Comparison of ENCODE assay signal across 26 mouse cellular contexts in the genomic region with DNA sequence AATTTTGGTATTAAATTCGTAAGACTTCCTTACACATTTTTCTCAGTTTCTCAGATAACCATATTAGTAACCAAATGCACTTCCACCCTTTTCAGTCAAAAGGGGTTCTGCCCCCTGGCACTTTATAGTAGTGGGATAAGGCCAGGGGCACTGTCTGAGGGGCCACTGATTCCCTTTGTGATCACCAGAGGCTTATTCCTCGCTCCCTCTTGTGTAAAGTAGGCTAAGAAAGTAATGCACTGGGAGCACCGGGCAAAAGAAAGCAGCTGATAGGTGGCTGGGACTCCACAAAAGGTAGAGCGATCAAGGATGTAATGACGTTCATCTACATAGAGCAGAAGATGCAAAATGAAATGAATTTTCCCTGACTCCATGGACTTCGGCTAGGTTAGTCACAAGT. TPM values are rescaled to one million over a fixed set of nuclear protein-coding genes. Genes with fewer than 3 reads are reported as not detected.
DNase-seq lines count a peak whose midpoint lies in the region; ATAC-seq lines count a peak whose summit lies in the region.
"Had no signal": no experiment of that assay in that cellular context is flagged by ENCODE, and none has a peak within 500 bp of the region (broad histone marks: within the 10 kb centered on the region; RNA-seq: fewer than 3 reads in every experiment).

No protein-coding gene starts in this region.

- H3K9me3 ChIP-seq in hindbrain, embryonic 16.5 days (ENCODE audit: control insufficient read depth, low read length) = no peaks in the 10 kb centered on the region
- no peaks in the 10 kb centered on the region for H3K9me3 ChIP-seq in hindbrain, embryonic 11.5 days (ENCODE audit: control insufficient read depth, low read length)
- no peaks in the 10 kb centered on the region for H3K9me3 ChIP-seq in midbrain, embryonic 14.5 days (ENCODE audit: control insufficient read depth, low read length)
- H3K9me3 ChIP-seq in midbrain, embryonic 16.5 days (replicated peaks; ENCODE audit: control insufficient read depth, low read length, poor library complexity, severe bottlenecking) = no peaks in the 10 kb centered on the region
- H3K9me3 ChIP-seq: embryonic facial prominence, embryonic 10.5 days; embryonic facial prominence, embryonic 13.5 days; forebrain, embryonic 13.5 days; heart, embryonic 10.5 days; heart, embryonic 13.5 days; intestine, embryonic 15.5 days had no signal

- H3K9ac ChIP-seq in hindbrain, embryonic 16.5 days (ENCODE audit: low read depth, low read length) = no peak overlapping the region
- H3K9ac ChIP-seq in hindbrain, embryonic 11.5 days (ENCODE audit: low read depth, low read length) = no peak overlapping the region
- H3K9ac ChIP-seq in midbrain, embryonic 14.5 days (replicated peaks; ENCODE audit: low read length) = no peak overlapping the region
- no peak overlapping the region for H3K9ac ChIP-seq in midbrain, embryonic 16.5 days (ENCODE audit: low read depth, low read length)
- H3K9ac ChIP-seq: embryonic facial prominence, embryonic 13.5 days; forebrain, embryonic 13.5 days; heart, embryonic 13.5 days; hindbrain, embryonic 14.5 days; intestine, embryonic 15.5 days had no signal

- peak; percentile 24; the same call in 1 of the 2 replicates for ATAC-seq in hindbrain, embryonic 16.5 days
- no peak for ATAC-seq in hindbrain, embryonic 11.5 days (ENCODE audit: low FRiP score)
- ATAC-seq in midbrain, embryonic 14.5 days (ENCODE audit: low FRiP score, low TSS enrichment) = no peak
- peak; percentile 52; the same call in 1 of the 2 replicates for ATAC-seq in midbrain, embryonic 16.5 days
- no peak for ATAC-seq in frontal cortex, adult (ENCODE audit: low TSS enrichment)
- ATAC-seq: CD4-positive, CD25-positive, alpha-beta regulatory T cell, adult 4 months; forebrain, embryonic 13.5 days; forebrain, embryonic 16.5 days; intestine, embryonic 15.5 days had no signal

- H3K4me3 ChIP-seq in hindbrain, embryonic 16.5 days (ENCODE audit: low read length) = no peak overlapping the region
- no peak overlapping the region for H3K4me3 ChIP-seq in hindbrain, embryonic 11.5 days (ENCODE audit: low read depth, low read length)
- no peak overlapping the region for H3K4me3 ChIP-seq in midbrain, embryonic 14.5 days (replicated peaks; ENCODE audit: low read depth, low read length)
- no peak overlapping the region for H3K4me3 ChIP-seq in midbrain, embryonic 16.5 days (ENCODE audit: low read depth, low read length)
- H3K4me3 ChIP-seq: embryonic facial prominence, embryonic 10.5 days; embryonic facial prominence, embryonic 13.5 days; erythroblast, embryonic 14.5 days; forebrain, embryonic 13.5 days; heart, adult 2 months; heart, embryonic 10.5 days; heart, embryonic 13.5 days; intestine, embryonic 15.5 days had no signal

- no peak overlapping the region for H3K27ac ChIP-seq in hindbrain, embryonic 16.5 days (ENCODE audit: low read depth, low read length)
- H3K27ac ChIP-seq in hindbrain, embryonic 11.5 days (ENCODE audit: low read depth, low read length) = no peak overlapping the region
- H3K27ac ChIP-seq in midbrain, embryonic 14.5 days (replicated peaks; ENCODE audit: low read depth, low read length) = no peak overlapping the region; the same call in 1 of the 2 replicates
- peak overlapping the region; percentile 71 for H3K27ac ChIP-seq in midbrain, embryonic 16.5 days (ENCODE audit: low read length)
- H3K27ac ChIP-seq: embryonic facial prominence, embryonic 10.5 days; embryonic facial prominence, embryonic 13.5 days; forebrain, embryonic 13.5 days; heart, adult 2 months; heart, embryonic 10.5 days; heart, embryonic 13.5 days; hindbrain, embryonic 14.5 days; intestine, embryonic 15.5 days had no signal

- no peak overlapping the region for H3K4me2 ChIP-seq in hindbrain, embryonic 16.5 days (ENCODE audit: low read length)
- no peak overlapping the region for H3K4me2 ChIP-seq in hindbrain, embryonic 11.5 days (replicated peaks; ENCODE audit: low read depth, low read length)
- no peak overlapping the region for H3K4me2 ChIP-seq in midbrain, embryonic 14.5 days (ENCODE audit: low read length)
- H3K4me2 ChIP-seq in midbrain, embryonic 16.5 days (ENCODE audit: low read length) = no peak overlapping the region
- H3K4me2 ChIP-seq: embryonic facial prominence, embryonic 13.5 days; forebrain, embryonic 13.5 days; heart, embryonic 13.5 days; hindbrain, embryonic 14.5 days; intestine, embryonic 15.5 days had no signal

- no peak for DNase-seq in hindbrain, embryonic 11.5 days (ENCODE audit: low spot score)
- DNase-seq in midbrain, embryonic 14.5 days = peak; percentile 6
- no peak for DNase-seq in adrenal gland, adult (ENCODE audit: inconsistent age in 2 of 2, low spot score in 1 of 2)
- DNase-seq: adrenal gland, adult 8-10 months; adrenal gland, postnatal 25 days; cerebellum, adult 8-10 months; cerebellum, postnatal 10 days; embryo, embryonic 11 days; gastrocnemius, postnatal 10 days; gastrocnemius, postnatal 36 days; heart, adult 2 months; heart, postnatal 14 days had no signal

- 76% methylated on average over 6 of the region's 6 CpGs for WGBS in hindbrain, embryonic 16.5 days
- 84% methylated on average over 6 of the region's 6 CpGs for WGBS in hindbrain, embryonic 11.5 days
- WGBS in midbrain, embryonic 14.5 days = 65% methylated on average over 6 of the region's 6 CpGs
- 67% methylated on average over 6 of the region's 6 CpGs for WGBS in midbrain, embryonic 16.5 days

- H3K4me1 ChIP-seq in hindbrain, embryonic 16.5 days (ENCODE audit: control insufficient read depth, insufficient read depth, low read depth, low read length) = 0 out of 2 replicates have a peak, but pooled peaks cover 3% of the 10 kb centered on the region
- no peaks in the 10 kb centered on the region for H3K4me1 ChIP-seq in hindbrain, embryonic 11.5 days (replicated peaks; ENCODE audit: control insufficient read depth, insufficient read depth, low read length)
- 0 out of 2 replicates have a peak, but pooled peaks cover 5% of the 10 kb centered on the region for H3K4me1 ChIP-seq in midbrain, embryonic 14.5 days (ENCODE audit: control insufficient read depth, insufficient read depth, low read length)
- peaks cover 13% of the 10 kb centered on the region for H3K4me1 ChIP-seq in midbrain, embryonic 16.5 days (ENCODE audit: control insufficient read depth, insufficient read depth, low read length)
- H3K4me1 ChIP-seq: embryonic facial prominence, embryonic 13.5 days; forebrain, embryonic 13.5 days; heart, embryonic 10.5 days; intestine, embryonic 15.5 days had no signal

- H3K36me3 ChIP-seq in hindbrain, embryonic 16.5 days (ENCODE audit: control insufficient read depth, insufficient read depth, low read length) = peaks cover 2% of the 10 kb centered on the region; the same call in 1 of the 2 replicates
- no peaks in the 10 kb centered on the region for H3K36me3 ChIP-seq in hindbrain, embryonic 11.5 days (ENCODE audit: control insufficient read depth, insufficient read depth, low read length)
- H3K36me3 ChIP-seq in midbrain, embryonic 14.5 days (ENCODE audit: control insufficient read depth, insufficient read depth, low read length) = no peaks in the 10 kb centered on the region; the same call in 1 of the 2 replicates
- H3K36me3 ChIP-seq in midbrain, embryonic 16.5 days (ENCODE audit: control insufficient read depth, insufficient read depth, low read length) = peaks cover 5% of the 10 kb centered on the region; the same call in 1 of the 2 replicates
- H3K36me3 ChIP-seq: embryonic facial prominence, embryonic 10.5 days; embryonic facial prominence, embryonic 13.5 days; heart, embryonic 10.5 days; intestine, embryonic 15.5 days had no signal

- no peaks in the 10 kb centered on the region for H3K27me3 ChIP-seq in hindbrain, embryonic 16.5 days (replicated peaks; ENCODE audit: control insufficient read depth, insufficient read depth, low read length)
- no peaks in the 10 kb centered on the region for H3K27me3 ChIP-seq in hindbrain, embryonic 11.5 days (ENCODE audit: control insufficient read depth, insufficient read depth, low read length)
- H3K27me3 ChIP-seq in midbrain, embryonic 14.5 days (ENCODE audit: control insufficient read depth, insufficient read depth, low read length) = no peaks in the 10 kb centered on the region
- H3K27me3 ChIP-seq in midbrain, embryonic 16.5 days (ENCODE audit: control insufficient read depth, insufficient read depth, low read depth, low read length) = no peaks in the 10 kb centered on the region
- H3K27me3 ChIP-seq: embryonic facial prominence, embryonic 13.5 days; forebrain, embryonic 13.5 days; heart, embryonic 13.5 days; intestine, embryonic 15.5 days had no signal

RNA-seq across cellular contexts. Expression of a gene that starts 46.2 kb away (rescaled TPM):
- polyA plus RNA-seq in hindbrain, embryonic 16.5 days (2015; fragmentation: Nextera tagmentation; extraction: Ambion mirVana) = 39.3 and 42.8 TPM in 2 replicates
- 33.2 and 37.4 TPM in 2 replicates for polyA plus RNA-seq in hindbrain, embryonic 11.5 days (2014; fragmentation: Nextera tagmentation; extraction: Ambion mirVana)
- polyA plus RNA-seq in midbrain, embryonic 14.5 days (2014; fragmentation: Nextera tagmentation; extraction: Ambion mirVana) = 51.3 and 57.5 TPM in 2 replicates
- polyA plus RNA-seq in midbrain, embryonic 16.5 days (2015; fragmentation: Nextera tagmentation; extraction: Ambion mirVana) = 45.3 and 46.2 TPM in 2 replicates

RNA-seq across cellular contexts. Expression of a gene that starts 53.2 kb away (rescaled TPM):
- 1.3 and 1.7 TPM in 2 replicates for polyA plus RNA-seq in hindbrain, embryonic 16.5 days (2015; fragmentation: Nextera tagmentation; extraction: Ambion mirVana)
- 0.66 and 0.93 TPM in 2 replicates for polyA plus RNA-seq in hindbrain, embryonic 11.5 days (2014; fragmentation: Nextera tagmentation; extraction: Ambion mirVana)
- 0.91 and 1.0 TPM in 2 replicates for polyA plus RNA-seq in midbrain, embryonic 14.5 days (2014; fragmentation: Nextera tagmentation; extraction: Ambion mirVana)
- polyA plus RNA-seq in midbrain, embryonic 16.5 days (2015; fragmentation: Nextera tagmentation; extraction: Ambion mirVana) = 1.0 and 1.2 TPM in 2 replicates
- polyA plus RNA-seq: C2C12; erythroblast, embryonic 14.5 days had no signal

Comparison
In these comparisons a context has a peak if more than half of its experiments do, and no peak if none do; other contexts are left out.
1. ATAC-seq: peak in hindbrain, embryonic 16.5 days (single experiment) and midbrain, embryonic 16.5 days (single experiment); none in hindbrain, embryonic 11.5 days (single experiment), midbrain, embryonic 14.5 days (single experiment) and frontal cortex, adult (single experiment).